Mouse (Mus musculus) liver, adult 2 months (tissue): ENCODE results near the gene Terf2. TPM values are rescaled to one million over a fixed set of nuclear protein-coding genes. Genes with fewer than 3 reads are reported as not detected.

ENCODE experiments used
- DNase-seq: peaks from one replicate; pipeline ENCODE4 v3.0.0-alpha.2; 2011; ENCODE audit warnings: low read depth, low spot score; ENCODE audit errors: extremely low read depth
- H3K27ac ChIP-seq: fragments of 200-500 bp; replicated peaks from 2 replicates; pipeline ENCODE4 v1.5.1; 2012; ENCODE audit warnings: low read depth, mild to moderate bottlenecking, control low read depth, inconsistent platforms, low read length; ENCODE audit not compliant: insufficient read depth
- H3K27me3 ChIP-seq: fragments of 200-500 bp; 2 replicates; pipeline ENCODE4 v1.6.1; 2012; ENCODE audit warnings: mild to moderate bottlenecking, moderate library complexity, low read length, inconsistent platforms; ENCODE audit not compliant: control insufficient read depth, insufficient read depth
- H3K36me3 ChIP-seq: fragments of 200-500 bp; 2 replicates; pipeline ENCODE4 v1.6.1; 2012; ENCODE audit warnings: low read length, inconsistent platforms; ENCODE audit not compliant: control insufficient read depth, insufficient read depth
- H3K4me1 ChIP-seq: fragments of 200-500 bp; 2 replicates; pipeline ENCODE4 v1.6.1; 2011; ENCODE audit warnings: low read length; ENCODE audit not compliant: control insufficient read depth, insufficient read depth
- H3K4me3 ChIP-seq: fragments of 200-500 bp; 2 replicates; pipeline ENCODE4 v1.5.1; 2011; ENCODE audit warnings: low read depth, mild to moderate bottlenecking, control low read depth, low read length, moderate library complexity; ENCODE audit not compliant: insufficient read depth
- H3K79me2 ChIP-seq: fragments of 200-500 bp; 2 replicates; pipeline ENCODE4 v1.6.1; 2012; ENCODE audit warnings: inconsistent platforms, mild to moderate bottlenecking, low read length, moderate library complexity; ENCODE audit not compliant: control insufficient read depth, insufficient read depth
- H3K9ac ChIP-seq: fragments of 200-500 bp; 2 replicates; pipeline ENCODE4 v1.6.1; 2012; ENCODE audit warnings: low read depth, mild to moderate bottlenecking, control low read depth, inconsistent platforms, low read length
- CTCF ChIP-seq: fragments of 200-500 bp; IDR thresholded peaks from 2 replicates; pipeline ENCODE4 v1.5.1; 2011; ENCODE audit warnings: low read depth, low read length, control low read depth
- POLR2A ChIP-seq: fragments of 200-500 bp; IDR thresholded peaks from 2 replicates; pipeline ENCODE4 v1.6.1; 2011; ENCODE audit warnings: low read length, control low read depth; ENCODE audit not compliant: insufficient read depth; ENCODE audit errors: extremely low read depth
- WGBS: fragments of 180-500 bp; shearing (Covaris S2); methylation state at CpG from one replicate; pipeline ENCODE4 v1.1.7; 2018; 5-methylcytosine and 5-hydroxymethylcytosine counted together
- polyA plus RNA-seq: library from polyadenylated mRNA; depleted of rRNA; stranded (reverse); fragments of >200 nt; gene quantifications from 2 replicates; pipeline ENCODE4 v1.2.3, GENCODE M21; 2012
- total RNA-seq: library from RNA; depleted of rRNA; stranded (reverse); fragments of >200 nt; gene quantifications from 2 replicates; pipeline ENCODE4 v1.2.3, GENCODE M21; 2014

The Terf2 gene
- total and polyA plus RNA-seq, 2 experiments = 3.3 to 4.0 TPM

GRCm38 (mm10) chr8:107119412-107119811 lies 23.1 kb upstream of the Terf2 start:
- peak overlapping the region; percentile 71 for H3K27ac ChIP-seq
- no peak overlapping the region for H3K4me3 ChIP-seq
- H3K79me2 ChIP-seq = no peaks in the 10 kb centered on the region
- no peak overlapping the region for H3K9ac ChIP-seq
- H3K4me1 ChIP-seq = peaks cover 23% of the 10 kb centered on the region
- H3K36me3 ChIP-seq = no peaks in the 10 kb centered on the region
- H3K27me3 ChIP-seq = no peaks in the 10 kb centered on the region
- no peak for DNase-seq
- 90% methylated on average over 9 of the region's 9 CpGs for WGBS
- TF ChIP-seq CTCF (no peak), POLR2A (no peak)

- H3K79me2 ChIP-seq = no peaks in the 10 kb centered on the region
- H3K27me3 ChIP-seq = no peaks in the 10 kb centered on the region
- H3K27ac ChIP-seq = peak overlapping the region; percentile 71
- no peak overlapping the region for H3K4me3 ChIP-seq
- DNase-seq = peak; percentile 89
- no peak overlapping the region for H3K9ac ChIP-seq
- peaks cover 23% of the 10 kb centered on the region for H3K4me1 ChIP-seq
- WGBS = 22% methylated on average over 7 of the region's 7 CpGs
- TF ChIP-seq POLR2A = no peak
- no peak for TF ChIP-seq CTCF
- H3K36me3 ChIP-seq = no peaks in the 10 kb centered on the region
Measured at GRCm38 (mm10) chr8:107118803-107119233, 22.5 kb upstream of the Terf2 start.

GRCm38 (mm10) chr8:107117019-107117418 lies 20.7 kb upstream of the Terf2 start:
- Histone ChIP-seq H3K27me3 (no peaks in the 10 kb centered on the region), H3K4me1 (peaks cover 15% of the 10 kb centered on the region)
- 25% methylated on average over 2 of the region's 2 CpGs for WGBS

GRCm38 (mm10) chr8:107116023-107116422 lies 19.7 kb upstream of the Terf2 start:
- 3% methylated on average over 11 of the region's 11 CpGs for WGBS
- peak overlapping the region; percentile 30; the same call in 1 of the 2 replicates for H3K27ac ChIP-seq
- no peak overlapping the region for H3K9ac ChIP-seq
- no peak overlapping the region for H3K4me3 ChIP-seq
- H3K4me1 ChIP-seq = peaks cover 14% of the 10 kb centered on the region
- no peaks in the 10 kb centered on the region for H3K27me3 ChIP-seq
- TF ChIP-seq POLR2A = no peak
- TF ChIP-seq CTCF = peak; percentile 64
- DNase-seq = peak; percentile 77
- no peaks in the 10 kb centered on the region for H3K36me3 ChIP-seq
- H3K79me2 ChIP-seq = no peaks in the 10 kb centered on the region

More at GRCm38 (mm10) chr8:107117019-107117418, 20.7 kb upstream of the Terf2 start:
- peak; percentile 98 for DNase-seq
- Histone ChIP-seq H3K27ac (no peak overlapping the region), H3K4me3 (no peak overlapping the region), H3K9ac (no peak overlapping the region), H3K79me2 (no peaks in the 10 kb centered on the region), H3K36me3 (no peaks in the 10 kb centered on the region)
- TF ChIP-seq POLR2A = no peak
- no peak for TF ChIP-seq CTCF

- H3K9ac ChIP-seq = no peak overlapping the region
- 71% methylated on average over 10 of the region's 10 CpGs for WGBS
- H3K4me1 ChIP-seq = peaks cover 14% of the 10 kb centered on the region
- H3K79me2 ChIP-seq = no peaks in the 10 kb centered on the region
- no peak overlapping the region for H3K27ac ChIP-seq
- H3K4me3 ChIP-seq = no peak overlapping the region
- TF ChIP-seq POLR2A (no peak), CTCF (no peak)
- H3K27me3 ChIP-seq = no peaks in the 10 kb centered on the region
- H3K36me3 ChIP-seq = no peaks in the 10 kb centered on the region
- no peak for DNase-seq
Measured at GRCm38 (mm10) chr8:107115008-107115320, 18.6 kb upstream of the Terf2 start.

- Histone ChIP-seq H3K36me3 (no peaks in the 10 kb centered on the region), H3K4me1 (peaks cover 14% of the 10 kb centered on the region), H3K27me3 (no peaks in the 10 kb centered on the region), H3K9ac (no peak overlapping the region), H3K79me2 (no peaks in the 10 kb centered on the region), H3K27ac (no peak overlapping the region), H3K4me3 (no peak overlapping the region)
- TF ChIP-seq POLR2A (no peak), CTCF (no peak)
- WGBS = 66% methylated on average over 19 of the region's 19 CpGs
- DNase-seq = no peak
Measured at GRCm38 (mm10) chr8:107114150-107115007, 18.0 kb upstream of the Terf2 start.
